Mouse (Mus musculus) liver, embryonic 11.5 days (tissue): ENCODE results near the gene Ptk7. TPM values are rescaled to one million over a fixed set of nuclear protein-coding genes. Genes with fewer than 3 reads are reported as not detected.
A peak's percentile ranks its signal among the peaks of the same experiment; 100 is the strongest.

Experiments used
- ATAC-seq: fragments of 200-750 bp; cut with Nextera tagmentation; replicated peaks from 2 replicates; pipeline ENCODE4 v1.8.0; 2017; ENCODE audit warnings: moderate number of reproducible peaks, mild to moderate bottlenecking, moderate TSS enrichment, moderate library complexity; ENCODE audit not compliant: low FRiP score
- DNase-seq: peaks from one replicate; pipeline ENCODE4 v3.0.0-alpha.2; 2017; ENCODE audit warnings: low spot score
- H3K27ac ChIP-seq: fragments of 300-500 bp; sonication (generic); 2 replicates; pipeline ENCODE4 v1.5.1; 2014; ENCODE audit warnings: mild to moderate bottlenecking, low read depth, low read length, control low read depth
- H3K27me3 ChIP-seq: fragments of 300-500 bp; sonication (generic); replicated peaks from 2 replicates; pipeline ENCODE4 v1.6.1; 2014; ENCODE audit warnings: low read length, mixed read lengths; ENCODE audit not compliant: control insufficient read depth, insufficient read depth
- H3K36me3 ChIP-seq: fragments of 300-500 bp; sonication (generic); 2 replicates; pipeline ENCODE4 v1.6.1; 2014; ENCODE audit warnings: mild to moderate bottlenecking, low read length, moderate library complexity, mixed read lengths; ENCODE audit not compliant: control insufficient read depth, insufficient read depth
- H3K4me1 ChIP-seq: fragments of 300-500 bp; sonication (generic); replicated peaks from 2 replicates; pipeline ENCODE4 v1.6.1; 2014; ENCODE audit warnings: low read length, mixed read lengths; ENCODE audit not compliant: control insufficient read depth, insufficient read depth
- H3K4me2 ChIP-seq: fragments of 300-500 bp; sonication (generic); 2 replicates; pipeline ENCODE4 v1.6.1; 2014; ENCODE audit warnings: mild to moderate bottlenecking, control low read depth, moderate library complexity
- H3K4me3 ChIP-seq: fragments of 300-500 bp; sonication (generic); 2 replicates; pipeline ENCODE4 v1.5.1; 2014; ENCODE audit warnings: low read depth, low read length, control low read depth
- H3K9ac ChIP-seq: fragments of 300-500 bp; sonication (generic); 2 replicates; pipeline ENCODE4 v1.6.1; 2014; ENCODE audit warnings: low read depth, low read length, control low read depth
- H3K9me3 ChIP-seq: fragments of 300-500 bp; sonication (generic); 2 replicates; pipeline ENCODE4 v1.6.1; 2016; ENCODE audit warnings: low read length, inconsistent platforms, mixed read lengths; ENCODE audit not compliant: control insufficient read depth
- WGBS: fragments of 180-500 bp; shearing (Covaris S2); extraction: QIAGEN DNeasy Blood & Tissue Kit; methylation state at CpG from one replicate; pipeline ENCODE4 v1.1.7; 2014; 5-methylcytosine and 5-hydroxymethylcytosine counted together
- polyA plus RNA-seq: library from polyadenylated mRNA; unstranded; fragments of >200 nt; fragmentation: Nextera tagmentation; extraction: Ambion mirVana; gene quantifications from 2 replicates; pipeline ENCODE4 v1.2.1, GENCODE M21; 2014

Gene Ptk7
- polyA plus RNA-seq, 1 experiment from 2014 or later: 24.7 TPM

- H3K27ac ChIP-seq: peak overlapping the region; percentile 15; the same call in 1 of the 2 replicates
These were observed 10.3 kb downstream of the Ptk7 start for GRCm38 (mm10) chr17:46618769-46619682.

GRCm38 (mm10) chr17:46618394-46618768 lies 10.9 kb downstream of the Ptk7 start:
- no peak overlapping the region for H3K4me3 ChIP-seq
- 39% methylated on average over 6 of the region's 6 CpGs for WGBS
- no peak for ATAC-seq

More at GRCm38 (mm10) chr17:46618769-46619682, 10.3 kb downstream of the Ptk7 start:
- Histone ChIP-seq H3K36me3 (no peaks in the 10 kb centered on the region), H3K9ac (no peak overlapping the region), H3K4me3 (no peak overlapping the region), H3K4me1 (peaks cover 44% of the 10 kb centered on the region), H3K4me2 (peak overlapping the region; percentile 7), H3K27me3 (no peaks in the 10 kb centered on the region), H3K9me3 (no peaks in the 10 kb centered on the region)
- DNase-seq (no peak), ATAC-seq (no peak)
- 37% methylated on average over 27 of the region's 27 CpGs for WGBS

GRCm38 (mm10) chr17:46617799-46618198 lies 11.5 kb downstream of the Ptk7 start:
- Histone ChIP-seq H3K4me1 (peaks cover 42% of the 10 kb centered on the region), H3K27ac (no peak overlapping the region), H3K36me3 (no peaks in the 10 kb centered on the region), H3K27me3 (no peaks in the 10 kb centered on the region), H3K9me3 (no peaks in the 10 kb centered on the region), H3K9ac (no peak overlapping the region), H3K4me2 (peak overlapping the region; percentile 7), H3K4me3 (no peak overlapping the region)
- ATAC-seq: no peak
- no peak for DNase-seq
- 63% methylated on average over 12 of the region's 12 CpGs for WGBS

More at GRCm38 (mm10) chr17:46618394-46618768, 10.9 kb downstream of the Ptk7 start:
- DNase-seq: no peak
- Histone ChIP-seq H3K4me2 (peak overlapping the region; percentile 7), H3K4me1 (peaks cover 42% of the 10 kb centered on the region), H3K9ac (0 out of 2 replicates have a peak overlapping the region, but pooled peaks have one; percentile 2), H3K36me3 (no peaks in the 10 kb centered on the region), H3K27ac (peak overlapping the region; percentile 15; the same call in 1 of the 2 replicates), H3K9me3 (no peaks in the 10 kb centered on the region), H3K27me3 (no peaks in the 10 kb centered on the region)

GRCm38 (mm10) chr17:46613229-46613628 lies 16.1 kb downstream of the Ptk7 start:
- Histone ChIP-seq H3K27me3 (no peaks in the 10 kb centered on the region), H3K9me3 (no peaks in the 10 kb centered on the region), H3K36me3 (no peaks in the 10 kb centered on the region), H3K27ac (no peak overlapping the region), H3K4me1 (peaks cover 9% of the 10 kb centered on the region), H3K4me2 (no peak overlapping the region), H3K9ac (no peak overlapping the region), H3K4me3 (no peak overlapping the region)
- WGBS: 59% methylated on average over 3 of the region's 3 CpGs
- DNase-seq (no peak), ATAC-seq (no peak)

GRCm38 (mm10) chr17:46612820-46613219 lies 16.5 kb downstream of the Ptk7 start:
- ATAC-seq: no peak
- H3K36me3 ChIP-seq: no peaks in the 10 kb centered on the region
- no peak overlapping the region for H3K4me2 ChIP-seq
- H3K4me3 ChIP-seq: no peak overlapping the region
- H3K9me3 ChIP-seq: no peaks in the 10 kb centered on the region
- no peak overlapping the region for H3K9ac ChIP-seq
- WGBS: 59% methylated on average over 4 of the region's 4 CpGs
- no peak overlapping the region for H3K27ac ChIP-seq
- no peaks in the 10 kb centered on the region for H3K27me3 ChIP-seq
- DNase-seq: no peak
- H3K4me1 ChIP-seq: peaks cover 7% of the 10 kb centered on the region; the same call in 1 of the 2 replicates

GRCm38 (mm10) chr17:46612189-46612588 lies 17.1 kb downstream of the Ptk7 start:
- Histone ChIP-seq H3K4me1 (peaks cover 7% of the 10 kb centered on the region; the same call in 1 of the 2 replicates), H3K9me3 (no peaks in the 10 kb centered on the region), H3K36me3 (no peaks in the 10 kb centered on the region), H3K4me3 (no peak overlapping the region), H3K27me3 (no peaks in the 10 kb centered on the region), H3K4me2 (no peak overlapping the region), H3K27ac (no peak overlapping the region), H3K9ac (no peak overlapping the region)
- ATAC-seq (no peak), DNase-seq (no peak)
- 54% methylated on average over 2 of the region's 2 CpGs for WGBS

GRCm38 (mm10) chr17:46611316-46611715 lies 18.0 kb downstream of the Ptk7 start:
- no peak overlapping the region for H3K27ac ChIP-seq
- WGBS: 89% methylated on average over 6 of the region's 6 CpGs
- DNase-seq (no peak), ATAC-seq (no peak)
- H3K4me3 ChIP-seq: no peak overlapping the region
- no peak overlapping the region for H3K9ac ChIP-seq
- H3K27me3 ChIP-seq: no peaks in the 10 kb centered on the region
- H3K36me3 ChIP-seq: no peaks in the 10 kb centered on the region
- H3K4me2 ChIP-seq: no peak overlapping the region
- no peaks in the 10 kb centered on the region for H3K9me3 ChIP-seq
- H3K4me1 ChIP-seq: peaks cover 4% of the 10 kb centered on the region; the same call in 1 of the 2 replicates

- Histone ChIP-seq H3K27me3 (no peaks in the 10 kb centered on the region), H3K36me3 (no peaks in the 10 kb centered on the region), H3K27ac (0 out of 2 replicates have a peak overlapping the region, but pooled peaks have one; percentile 9), H3K4me3 (no peak overlapping the region), H3K4me2 (peak overlapping the region; percentile 49), H3K9me3 (no peaks in the 10 kb centered on the region), H3K4me1 (peaks cover 4% of the 10 kb centered on the region; the same call in 1 of the 2 replicates), H3K9ac (no peak overlapping the region)
- 49% methylated on average over 15 of the region's 15 CpGs for WGBS
- DNase-seq (no peak), ATAC-seq (peak; percentile 41; the same call in 1 of the 2 replicates)
These were observed 19.4 kb downstream of the Ptk7 start for GRCm38 (mm10) chr17:46609721-46610514.
